In the genomic region with DNA sequence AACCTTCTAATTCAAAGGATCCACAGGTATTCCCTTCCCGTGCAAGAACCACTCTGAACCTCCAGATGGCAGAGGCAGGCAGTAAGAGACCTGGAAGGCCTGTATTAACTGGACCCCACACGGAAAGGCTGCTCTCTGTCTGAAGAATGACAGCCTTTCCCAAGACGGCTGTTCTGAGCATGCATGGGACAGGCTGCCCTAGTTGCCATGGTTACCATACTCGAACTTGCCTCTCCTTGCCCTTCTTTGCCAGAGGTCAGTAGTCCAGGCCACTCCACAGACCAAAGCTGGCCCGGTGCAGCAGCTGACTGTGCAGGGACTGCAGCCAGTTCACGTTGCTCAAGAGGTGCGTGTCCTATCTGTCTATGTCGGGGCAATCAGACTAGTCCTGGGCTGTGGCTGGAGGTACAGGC, we compare ENCODE assay signal across 9 mouse cellular contexts. TPM values are rescaled to one million over a fixed set of nuclear protein-coding genes. Genes with fewer than 3 reads are reported as not detected.
DNase-seq lines count a peak whose midpoint lies in the region; ATAC-seq lines count a peak whose summit lies in the region.
"Had no signal": no experiment of that assay in that cellular context is flagged by ENCODE, and none has a peak within 500 bp of the region (broad histone marks: within the 10 kb centered on the region; RNA-seq: fewer than 3 reads in every experiment).

No protein-coding gene starts in this region.

- no peaks in the 10 kb centered on the region for H3K9me3 ChIP-seq in hindbrain, embryonic 10.5 days
- H3K9me3 ChIP-seq in liver, embryonic 13.5 days (replicated peaks) = no peaks in the 10 kb centered on the region
- H3K9me3 ChIP-seq in stomach, embryonic 16.5 days (replicated peaks; ENCODE audit: control insufficient read depth, low read length) = no peaks in the 10 kb centered on the region
- H3K9me3 ChIP-seq: neural tube, embryonic 12.5 days had no signal

- no peak overlapping the region for H3K4me3 ChIP-seq in hindbrain, embryonic 10.5 days
- H3K4me3 ChIP-seq in liver, embryonic 13.5 days (replicated peaks) = no peak overlapping the region
- no peak overlapping the region for H3K4me3 ChIP-seq in stomach, embryonic 16.5 days (replicated peaks; ENCODE audit: low read length)
- H3K4me3 ChIP-seq: neural tube, embryonic 12.5 days had no signal

- peaks cover 10% of the 10 kb centered on the region; the same call in 1 of the 2 replicates for H3K27me3 ChIP-seq in hindbrain, embryonic 10.5 days (ENCODE audit: insufficient read depth, poor library complexity, severe bottlenecking)
- H3K27me3 ChIP-seq in liver, embryonic 13.5 days = no peaks in the 10 kb centered on the region
- H3K27me3 ChIP-seq in stomach, embryonic 16.5 days (ENCODE audit: control insufficient read depth, insufficient read depth, low read length) = no peaks in the 10 kb centered on the region
- H3K27me3 ChIP-seq: neural tube, embryonic 12.5 days had no signal

- H3K27ac ChIP-seq in hindbrain, embryonic 10.5 days = peak overlapping the region; percentile 46; the same call in 1 of the 2 replicates
- no peak overlapping the region for H3K27ac ChIP-seq in liver, embryonic 13.5 days
- no peak overlapping the region for H3K27ac ChIP-seq in stomach, embryonic 16.5 days (ENCODE audit: low read length)
- H3K27ac ChIP-seq: neural tube, embryonic 12.5 days had no signal

- peak; percentile 39 for ATAC-seq in liver, embryonic 13.5 days (ENCODE audit: low read depth)
- 0 out of 2 replicates have a peak, but pooled peaks have one; percentile 39 for ATAC-seq in stomach, embryonic 16.5 days (ENCODE audit: insufficient read depth, low FRiP score)

- peaks cover 98% of the 10 kb centered on the region for H3K36me3 ChIP-seq in hindbrain, embryonic 10.5 days
- peaks cover 66% of the 10 kb centered on the region for H3K36me3 ChIP-seq in liver, embryonic 13.5 days
- H3K36me3 ChIP-seq in stomach, embryonic 16.5 days (ENCODE audit: control insufficient read depth, insufficient read depth, low read length) = peaks cover 13% of the 10 kb centered on the region; the same call in 1 of the 2 replicates

- peaks cover 23% of the 10 kb centered on the region for H3K4me1 ChIP-seq in hindbrain, embryonic 10.5 days (replicated peaks)
- peaks cover 9% of the 10 kb centered on the region; the same call in 1 of the 2 replicates for H3K4me1 ChIP-seq in liver, embryonic 13.5 days (replicated peaks)
- no peaks in the 10 kb centered on the region for H3K4me1 ChIP-seq in stomach, embryonic 16.5 days (ENCODE audit: control insufficient read depth, insufficient read depth, low read length)

- H3K9ac ChIP-seq in liver, embryonic 13.5 days = no peak overlapping the region
- no peak overlapping the region for H3K9ac ChIP-seq in stomach, embryonic 16.5 days (ENCODE audit: low read length)

- 18% methylated on average over 8 of the region's 8 CpGs for WGBS in hindbrain, embryonic 10.5 days
- 72% methylated on average over 8 of the region's 8 CpGs for WGBS in liver, embryonic 13.5 days (ENCODE audit: insufficient replicate concordance)
- 37% methylated on average over 8 of the region's 8 CpGs for WGBS in stomach, embryonic 16.5 days

- peak; percentile 24 for DNase-seq in ovary, postnatal 36 days (ENCODE audit: low spot score)
- no peak for DNase-seq in ovary, postnatal 10 days (ENCODE audit: low spot score)
- DNase-seq in hindbrain, embryonic 10.5 days (ENCODE audit: low spot score) = peak; percentile 73
- DNase-seq in liver, embryonic 13.5 days = no peak
- DNase-seq in urinary bladder, postnatal 25 days (ENCODE audit: low spot score) = no peak
- DNase-seq in testis, postnatal 14 days (ENCODE audit: low spot score) = no peak
- no peak for DNase-seq in urinary bladder, adult 18-20 months (ENCODE audit: low spot score in 2 of 2)

- H3K4me2 ChIP-seq in liver, embryonic 13.5 days = no peak overlapping the region
- H3K4me2 ChIP-seq in stomach, embryonic 16.5 days (ENCODE audit: low read depth, low read length) = no peak overlapping the region

RNA-seq across cellular contexts. Expression of a gene that starts 17.2 kb away (rescaled TPM):
- polyA plus RNA-seq in hindbrain, embryonic 10.5 days (2016; fragmentation: Nextera tagmentation; extraction: Ambion mirVana) = 8.5 and 9.2 TPM in 2 replicates
- polyA plus RNA-seq in liver, embryonic 13.5 days (2015; fragmentation: Nextera tagmentation; extraction: Ambion mirVana) = 2.4 and 2.7 TPM in 2 replicates
- polyA plus RNA-seq in stomach, embryonic 16.5 days (2015; fragmentation: Nextera tagmentation; extraction: Ambion mirVana) = 6.1 and 6.3 TPM in 2 replicates

RNA-seq across cellular contexts. Expression of a gene that starts 18.9 kb away (rescaled TPM):
- 1.5 and 1.8 TPM in 2 replicates for polyA plus RNA-seq in hindbrain, embryonic 10.5 days (2016; fragmentation: Nextera tagmentation; extraction: Ambion mirVana)
- polyA plus RNA-seq in liver, embryonic 13.5 days (2015; fragmentation: Nextera tagmentation; extraction: Ambion mirVana) = 0.12 and 0.14 TPM in 2 replicates
- 1.4 and 1.5 TPM in 2 replicates for polyA plus RNA-seq in stomach, embryonic 16.5 days (2015; fragmentation: Nextera tagmentation; extraction: Ambion mirVana)

RNA-seq across cellular contexts. Expression of a gene that starts 20.7 kb away (rescaled TPM):
- 16.7 and 19.2 TPM in 2 replicates for polyA plus RNA-seq in hindbrain, embryonic 10.5 days (2016; fragmentation: Nextera tagmentation; extraction: Ambion mirVana)
- 3.7 and 4.3 TPM in 2 replicates for polyA plus RNA-seq in liver, embryonic 13.5 days (2015; fragmentation: Nextera tagmentation; extraction: Ambion mirVana)
- polyA plus RNA-seq in stomach, embryonic 16.5 days (2015; fragmentation: Nextera tagmentation; extraction: Ambion mirVana) = 6.4 and 7.5 TPM in 2 replicates

RNA-seq across cellular contexts. Expression of a gene that starts 39.0 kb away (rescaled TPM):
- 0.69 TPM in 1 of 2 replicates, not detected in the other for polyA plus RNA-seq in hindbrain, embryonic 10.5 days (2016; fragmentation: Nextera tagmentation; extraction: Ambion mirVana)
- not detected in 2 replicates for polyA plus RNA-seq in liver, embryonic 13.5 days (2015; fragmentation: Nextera tagmentation; extraction: Ambion mirVana)
- polyA plus RNA-seq in stomach, embryonic 16.5 days (2015; fragmentation: Nextera tagmentation; extraction: Ambion mirVana) = 0.22 TPM in 1 of 2 replicates, not detected in the other
- polyA plus RNA-seq: neural tube, embryonic 12.5 days had no signal

RNA-seq across cellular contexts. Expression of a gene that starts 41.4 kb away (rescaled TPM):
- polyA plus RNA-seq in hindbrain, embryonic 10.5 days (2016; fragmentation: Nextera tagmentation; extraction: Ambion mirVana) = 0.24 and 0.30 TPM in 2 replicates
- 0.72 and 1.1 TPM in 2 replicates for polyA plus RNA-seq in liver, embryonic 13.5 days (2015; fragmentation: Nextera tagmentation; extraction: Ambion mirVana)
- polyA plus RNA-seq in stomach, embryonic 16.5 days (2015; fragmentation: Nextera tagmentation; extraction: Ambion mirVana) = 1.3 and 1.5 TPM in 2 replicates

Comparison
In these comparisons a context has a peak if more than half of its experiments do, and no peak if none do; other contexts are left out.
1. DNase-seq: peak in ovary, postnatal 36 days (single experiment) and hindbrain, embryonic 10.5 days (single experiment); none in ovary, postnatal 10 days (single experiment), liver, embryonic 13.5 days (single experiment), urinary bladder, postnatal 25 days (single experiment), testis, postnatal 14 days (single experiment) and urinary bladder, adult 18-20 months (0 of 2).